Comparison of ENCODE assay signal across 13 mouse cellular contexts in genomic region chr14:25796619-25797018, GRCm38 (mm10). TPM values are rescaled to one million over a fixed set of nuclear protein-coding genes. Genes with fewer than 3 reads are reported as not detected.
DNase-seq lines count a peak whose midpoint lies in the region; ATAC-seq lines count a peak whose summit lies in the region.
"Had no signal": no experiment of that assay in that cellular context is flagged by ENCODE, and none has a peak within 500 bp of the region (broad histone marks: within the 10 kb centered on the region; RNA-seq: fewer than 3 reads in every experiment).

No protein-coding gene starts in this region.

- H3K4me3 ChIP-seq in lung, embryonic 15.5 days: no peak overlapping the region
- no peak overlapping the region for H3K4me3 ChIP-seq in stomach, embryonic 15.5 days (replicated peaks)
- no peak overlapping the region for H3K4me3 ChIP-seq in heart, embryonic 12.5 days
- H3K4me3 ChIP-seq: erythroblast, embryonic 14.5 days; heart, embryonic 13.5 days; midbrain, embryonic 13.5 days had no signal

- no peaks in the 10 kb centered on the region for H3K9me3 ChIP-seq in lung, embryonic 15.5 days
- no peaks in the 10 kb centered on the region for H3K9me3 ChIP-seq in stomach, embryonic 15.5 days
- H3K9me3 ChIP-seq in heart, embryonic 12.5 days (replicated peaks): 0 out of 2 replicates have a peak, but pooled peaks cover 3% of the 10 kb centered on the region
- H3K9me3 ChIP-seq: heart, embryonic 13.5 days; midbrain, embryonic 13.5 days had no signal

- peaks cover 20% of the 10 kb centered on the region; the same call in 1 of the 2 replicates for H3K4me1 ChIP-seq in lung, embryonic 15.5 days
- peaks cover 9% of the 10 kb centered on the region; the same call in 1 of the 2 replicates for H3K4me1 ChIP-seq in stomach, embryonic 15.5 days
- peaks cover 8% of the 10 kb centered on the region for H3K4me1 ChIP-seq in heart, embryonic 12.5 days (replicated peaks)

- no peak overlapping the region for H3K4me2 ChIP-seq in lung, embryonic 15.5 days
- no peak overlapping the region for H3K4me2 ChIP-seq in stomach, embryonic 15.5 days
- no peak overlapping the region for H3K4me2 ChIP-seq in heart, embryonic 12.5 days
- H3K4me2 ChIP-seq: heart, embryonic 13.5 days; midbrain, embryonic 13.5 days had no signal

- no peaks in the 10 kb centered on the region for H3K27me3 ChIP-seq in lung, embryonic 15.5 days
- H3K27me3 ChIP-seq in stomach, embryonic 15.5 days (replicated peaks): no peaks in the 10 kb centered on the region
- no peaks in the 10 kb centered on the region for H3K27me3 ChIP-seq in heart, embryonic 12.5 days (replicated peaks)
- H3K27me3 ChIP-seq: heart, embryonic 13.5 days had no signal

- WGBS in lung, embryonic 15.5 days: 58% methylated on average over 7 of the region's 7 CpGs
- 69% methylated on average over 7 of the region's 7 CpGs for WGBS in stomach, embryonic 15.5 days
- 63% methylated on average over 7 of the region's 7 CpGs for WGBS in heart, embryonic 12.5 days

- H3K9ac ChIP-seq in lung, embryonic 15.5 days: no peak overlapping the region
- H3K9ac ChIP-seq in stomach, embryonic 15.5 days: no peak overlapping the region
- H3K9ac ChIP-seq in heart, embryonic 12.5 days: no peak overlapping the region
- H3K9ac ChIP-seq: heart, embryonic 13.5 days; midbrain, embryonic 13.5 days had no signal

- no peaks in the 10 kb centered on the region for H3K36me3 ChIP-seq in lung, embryonic 15.5 days
- H3K36me3 ChIP-seq in stomach, embryonic 15.5 days: no peaks in the 10 kb centered on the region
- H3K36me3 ChIP-seq in heart, embryonic 12.5 days: no peaks in the 10 kb centered on the region
- H3K36me3 ChIP-seq: heart, embryonic 13.5 days; midbrain, embryonic 13.5 days had no signal

- no peak for DNase-seq in lung, postnatal 25 days (ENCODE audit: low spot score)
- DNase-seq in embryo, embryonic 11 days: peak; percentile 75
- peak; percentile 52 for DNase-seq in forelimb bud, embryonic 11.5 days (ENCODE audit: low read depth, low spot score)
- DNase-seq in cerebellum, adult 18-20 months: no peak
- DNase-seq: adrenal gland, postnatal 14 days; cerebellum, adult 11 months had no signal

- H3K27ac ChIP-seq in lung, embryonic 15.5 days: peak overlapping the region; percentile 76; the same call in 1 of the 2 replicates
- H3K27ac ChIP-seq in stomach, embryonic 15.5 days: peak overlapping the region; percentile 90; the same call in 1 of the 2 replicates
- no peak overlapping the region for H3K27ac ChIP-seq in heart, embryonic 12.5 days (ENCODE audit: poor library complexity, severe bottlenecking)
- H3K27ac ChIP-seq: heart, embryonic 13.5 days; hindbrain, postnatal 0 days; midbrain, embryonic 13.5 days had no signal

- ATAC-seq in lung, embryonic 15.5 days (ENCODE audit: borderline replicate concordance, extremely low read depth, low FRiP score, low TSS enrichment): no peak
- no peak for ATAC-seq in stomach, embryonic 15.5 days (ENCODE audit: insufficient read depth, low FRiP score, low read depth)
- no peak for ATAC-seq in heart, embryonic 12.5 days (ENCODE audit: insufficient number of reproducible peaks, low FRiP score)
- ATAC-seq: hindbrain, postnatal 0 days; midbrain, embryonic 13.5 days had no signal

RNA-seq across cellular contexts. Expression of gene Zcchc24, which starts 27.8 kb away (rescaled TPM):
- 21.4 and 22.4 TPM in 2 replicates for polyA plus RNA-seq in lung, embryonic 15.5 days (2015; fragmentation: Nextera tagmentation; extraction: Ambion mirVana)
- polyA plus RNA-seq in stomach, embryonic 15.5 days (2015; fragmentation: Nextera tagmentation; extraction: Ambion mirVana): 25.7 and 26.9 TPM in 2 replicates
- polyA plus RNA-seq in heart, embryonic 12.5 days (2016; fragmentation: Nextera tagmentation; extraction: Ambion mirVana): 30.4 and 31.9 TPM in 2 replicates

RNA-seq across cellular contexts. Expression of gene Anxa11, which starts 45.3 kb away (rescaled TPM):
- 23.3 and 26.1 TPM in 2 replicates for polyA plus RNA-seq in lung, embryonic 15.5 days (2015; fragmentation: Nextera tagmentation; extraction: Ambion mirVana)
- polyA plus RNA-seq in stomach, embryonic 15.5 days (2015; fragmentation: Nextera tagmentation; extraction: Ambion mirVana): 44.6 and 46.8 TPM in 2 replicates
- 23.5 and 24.1 TPM in 2 replicates for polyA plus RNA-seq in heart, embryonic 12.5 days (2016; fragmentation: Nextera tagmentation; extraction: Ambion mirVana)

Comparison
In these comparisons a context has a peak if more than half of its experiments do, and no peak if none do; other contexts are left out.
1. DNase-seq: peak in embryo, embryonic 11 days (single experiment) and forelimb bud, embryonic 11.5 days (single experiment); none in lung, postnatal 25 days (single experiment) and cerebellum, adult 18-20 months (0 of 2).